Mouse (Mus musculus) inflammation-experienced regulatory T-cells (primary cell): ENCODE data around the gene Ephx1. TPM values are rescaled to one million over a fixed set of nuclear protein-coding genes. Genes with fewer than 3 reads are reported as not detected.

Experiments used
- polyA plus RNA-seq, 2 experiments: library from polyadenylated mRNA; unstranded; fragments of 100-300 nt; shearing (Covaris generic); gene quantifications; one replicate each; pipeline ENCODE4 v1.2.1; 2017

Ephx1 gene
- 100 to 1,000 TPM; 187 to 394 TPM for polyA plus RNA-seq

GRCm38 (mm10) chr1:181020756-181021487, at the start of gene Ephx1:
Gene Ephx1, minus strand, starts transcription at chr1:181020904.

GRCm38 (mm10) chr1:181050937-181051336, 30.2 kb upstream of the Ephx1 start, which contains the start of gene 9130409I23Rik:
Gene 9130409I23Rik, plus strand, starts transcription at chr1:181051237.

DNA sequence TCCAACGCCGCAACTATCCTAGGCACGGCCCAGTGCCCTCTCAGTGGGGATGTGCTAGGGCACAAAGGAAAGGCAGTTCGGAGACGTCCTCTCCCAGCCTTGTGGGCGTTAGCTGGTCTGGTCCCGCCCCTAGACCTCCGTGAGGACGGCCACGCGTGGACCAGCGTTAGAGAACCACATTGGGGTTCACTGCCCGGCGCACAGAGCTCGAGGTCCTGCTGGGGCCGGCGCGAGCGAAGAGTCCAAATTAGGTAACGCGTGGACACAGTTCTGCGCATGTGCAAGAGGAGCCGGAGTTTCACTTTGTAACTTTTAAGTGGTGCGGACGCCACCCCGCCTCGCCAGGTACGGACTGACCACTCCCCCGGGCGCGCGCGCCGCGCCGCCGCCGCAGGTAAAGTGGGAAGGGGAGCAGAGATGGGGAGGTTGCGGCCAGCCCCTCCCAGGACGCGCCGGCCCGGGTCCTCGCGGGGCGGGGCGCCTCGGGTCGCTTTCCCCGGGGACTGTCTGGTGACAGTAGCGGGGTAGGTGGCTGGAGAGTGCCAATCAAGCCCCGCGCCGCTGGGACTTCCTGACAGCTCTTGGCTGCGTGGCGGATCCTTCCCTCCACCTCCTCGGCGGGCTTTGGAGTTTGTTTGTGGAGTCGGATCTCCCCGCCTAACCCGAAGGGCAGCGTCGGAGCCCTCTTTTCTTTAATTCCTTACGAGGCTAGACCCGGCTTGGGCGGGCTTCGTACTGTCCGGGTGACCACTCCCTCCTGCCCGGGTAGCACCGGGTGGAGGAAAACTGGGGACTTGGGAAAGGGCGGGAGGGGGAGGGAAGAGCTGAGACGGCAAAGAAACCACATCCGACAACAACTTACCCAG, 78.3 kb downstream of the Ephx1 start, which contains the start of gene Tmem63a:
Gene Tmem63a (plus strand): TSS at position 179 of the 866 bp plus-strand sequence.

DNA sequence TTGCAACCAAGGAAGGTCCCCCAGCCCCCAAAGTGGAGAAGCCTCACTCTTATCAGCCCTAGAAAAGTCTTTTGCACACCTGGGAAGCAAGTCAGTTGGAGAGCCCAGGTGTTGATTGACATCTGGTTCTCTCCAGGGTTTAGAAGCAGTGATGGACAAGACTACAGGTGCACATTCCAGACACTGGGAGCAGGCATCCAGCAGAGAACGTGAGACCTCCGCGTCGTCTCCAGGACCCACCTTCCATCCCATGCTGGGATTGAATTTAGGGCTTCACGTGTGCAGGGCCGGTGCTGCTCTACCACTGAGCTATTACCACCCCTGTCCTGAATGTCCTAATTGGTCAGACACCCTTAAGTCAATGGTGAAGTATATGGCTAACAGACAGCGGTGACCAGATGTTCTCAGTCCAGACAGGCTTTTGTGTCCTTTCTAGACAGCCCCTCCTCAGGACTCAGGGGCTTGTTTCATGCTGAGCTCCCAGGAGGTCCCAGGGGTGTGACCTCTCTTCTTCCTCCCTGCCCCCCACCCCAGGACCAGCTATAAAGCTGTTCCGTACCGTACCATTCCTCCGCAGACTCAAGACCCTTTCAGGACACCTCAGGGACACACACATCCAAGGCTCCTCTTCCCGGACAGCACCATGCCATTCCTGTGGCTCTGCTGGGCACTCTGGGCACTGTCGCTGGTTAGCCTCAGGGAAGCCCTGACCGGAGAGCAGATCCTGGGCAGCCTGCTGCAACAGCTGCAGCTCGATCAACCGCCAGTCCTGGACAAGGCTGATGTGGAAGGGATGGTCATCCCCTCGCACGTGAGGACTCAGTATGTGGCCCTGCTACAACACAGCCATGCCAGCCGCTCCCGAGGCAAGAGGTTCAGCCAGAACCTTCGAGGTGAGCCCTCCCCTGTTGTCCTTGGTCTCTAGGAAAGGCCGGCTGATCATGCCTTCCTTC, 86.0 kb downstream of the Ephx1 start, which contains the start of gene Lefty1:
Gene Lefty1 (plus strand): TSS at position 556 of the 953 bp plus-strand sequence.

Other genes starting within 250 kb of the Ephx1 start
- gene H3f3a, start 207.0 kb downstream of the Ephx1 start, polyA plus RNA-seq: 1,000 to 10,000 TPM; 1,110 to 1,197 TPM
- 10 to 100 TPM; 38.7 to 44.3 TPM for gene Sde2, start 169.8 kb downstream of the Ephx1 start, polyA plus RNA-seq
- gene Lefty2, start 127.8 kb downstream of the Ephx1 start, polyA plus RNA-seq: not detected
- 10 to 100 TPM; 81.1 to 88.7 TPM for gene Pycr2, start 116.6 kb downstream of the Ephx1 start, polyA plus RNA-seq
- gene Lefty1, start 85.9 kb downstream of the Ephx1 start, polyA plus RNA-seq: 1 to 10 TPM in 1 of 2 experiments, under 1 TPM in 1; 0.16 to 1.6 TPM
- gene Tmem63a, start 78.6 kb downstream of the Ephx1 start, polyA plus RNA-seq: 10 to 100 TPM; 41.0 to 45.5 TPM
- under 1 TPM; 0.11 to 0.15 TPM for gene 9130409I23Rik, start 30.3 kb upstream of the Ephx1 start, polyA plus RNA-seq
- gene Nvl, start 123.3 kb upstream of the Ephx1 start, polyA plus RNA-seq: 10 to 100 TPM; 22.4 to 23.7 TPM
- 10 to 100 TPM; 63.8 to 69.9 TPM for gene Cnih4, start 123.8 kb upstream of the Ephx1 start, polyA plus RNA-seq
- 10 to 100 TPM; 48.2 to 52.5 TPM for gene Wdr26, start 191.1 kb upstream of the Ephx1 start, polyA plus RNA-seq